Mouse (Mus musculus) ovary, postnatal 36 days (tissue): ENCODE measurements at regions not wholly inside any gene's neighbourhood (a gene's known extent, or its start where the extent isn't known, plus 50 kb on each side); places are given as distances from the start of the nearest gene placed in this dataset.
A peak's percentile ranks its signal among the peaks of the same experiment; 100 is the strongest.

Experiments used
- DNase-seq: peaks from one replicate; pipeline ENCODE4 v3.0.0; 2022; ENCODE audit warnings: low spot score, mixed read lengths

DNA sequence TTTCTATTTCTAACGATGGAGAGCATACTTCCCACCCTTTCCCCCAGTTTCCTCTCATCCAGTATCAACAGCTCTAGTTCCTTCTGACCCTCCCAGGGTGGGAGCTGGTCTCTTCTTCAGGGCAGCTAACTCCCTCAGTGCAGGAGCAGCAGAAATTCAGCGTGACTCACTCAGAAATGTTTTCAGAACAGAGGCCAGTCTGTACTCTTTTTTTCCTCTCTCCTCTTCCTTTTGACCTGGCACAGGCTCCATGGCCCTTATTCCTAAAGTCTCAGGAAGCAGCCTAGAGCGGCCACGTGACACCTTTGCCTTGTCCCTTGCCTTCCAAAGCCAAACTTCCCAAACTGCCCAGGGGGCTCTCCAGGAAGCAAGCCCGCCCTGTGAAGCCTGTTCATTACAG, 55.4 kb downstream of the Pja1 start:
- DNase-seq: no peak

DNA sequence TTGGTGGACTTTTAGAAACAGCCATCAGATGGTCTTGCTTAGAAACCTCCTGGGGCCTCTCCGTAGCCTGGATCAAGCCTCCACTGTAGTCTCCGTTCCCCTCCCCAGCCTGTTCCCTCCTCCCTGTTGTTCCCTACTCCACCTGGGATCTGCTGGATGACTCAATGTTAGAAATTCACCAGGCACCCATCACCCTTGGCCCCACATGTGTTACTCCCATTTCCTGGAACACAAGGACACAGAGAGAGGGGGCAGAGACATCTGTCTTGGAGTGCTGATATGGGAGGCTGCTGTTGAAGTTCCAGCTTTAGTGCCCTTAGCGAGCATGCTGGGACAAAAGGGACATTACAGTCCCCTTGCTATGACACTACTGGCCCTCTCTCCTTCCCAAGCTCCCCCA, 60.1 kb downstream of the Pja1 start:
- no peak for DNase-seq

DNA sequence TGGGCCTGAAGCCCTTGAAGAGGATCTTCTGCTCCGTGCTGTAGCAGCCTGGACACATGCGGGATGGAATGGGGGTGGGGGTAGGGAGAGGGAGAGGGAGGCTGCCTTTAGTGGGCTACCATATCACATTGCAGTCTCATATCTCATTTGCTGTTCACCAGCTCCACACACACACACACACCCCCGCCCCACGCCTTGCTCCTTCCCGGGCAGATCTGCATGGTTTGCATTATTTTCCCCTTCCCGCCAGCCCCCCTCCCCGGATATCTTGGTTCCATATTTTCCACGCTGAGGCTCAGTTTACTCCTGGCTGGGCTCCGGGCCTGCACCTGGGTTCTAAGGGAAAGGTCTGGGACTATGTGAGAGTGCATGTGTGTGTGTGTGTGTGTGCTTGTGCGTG, 61.2 kb downstream of the Pja1 start:
- DNase-seq: no peak

DNA sequence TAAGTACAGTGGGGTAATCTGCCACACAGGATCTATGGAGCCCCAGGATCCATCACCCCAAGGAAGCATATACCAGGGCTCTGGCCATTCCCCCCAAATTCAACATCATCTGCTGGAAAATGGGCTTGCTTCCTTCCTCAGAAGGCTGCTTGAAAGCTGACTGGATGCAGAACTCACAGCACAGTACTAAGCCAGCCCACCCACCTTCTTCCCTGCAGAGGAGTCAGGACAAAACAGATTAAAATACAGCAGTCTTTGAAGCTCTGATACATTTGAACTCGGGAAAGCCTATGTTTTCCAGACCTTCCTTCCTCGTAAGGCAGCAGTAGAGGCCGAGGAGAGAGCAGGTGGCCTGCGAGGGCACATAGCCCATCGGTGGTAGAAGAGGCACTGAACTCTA, 61.7 kb downstream of the Pja1 start:
- no peak for DNase-seq

DNA sequence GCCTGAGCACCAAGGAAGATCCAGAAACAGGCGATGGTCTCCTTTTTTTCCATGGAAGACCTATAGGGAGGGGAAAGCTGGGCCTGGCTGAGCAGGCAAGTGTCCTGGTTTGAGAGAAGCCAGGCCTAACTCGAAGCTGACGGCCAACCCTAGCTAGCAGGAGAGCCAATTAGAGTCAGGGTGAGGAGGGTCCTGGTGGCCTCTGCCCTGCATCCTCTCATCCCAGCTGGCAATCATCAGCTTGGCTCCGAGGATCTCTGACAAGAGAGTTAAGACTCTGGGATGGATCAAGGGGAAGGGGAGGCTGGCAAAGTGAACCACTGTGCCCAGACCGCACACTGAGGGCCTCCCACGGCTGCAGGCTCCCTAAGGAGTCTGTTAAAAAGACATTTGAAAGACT, 62.3 kb downstream of the Pja1 start:
- DNase-seq: no peak

DNA sequence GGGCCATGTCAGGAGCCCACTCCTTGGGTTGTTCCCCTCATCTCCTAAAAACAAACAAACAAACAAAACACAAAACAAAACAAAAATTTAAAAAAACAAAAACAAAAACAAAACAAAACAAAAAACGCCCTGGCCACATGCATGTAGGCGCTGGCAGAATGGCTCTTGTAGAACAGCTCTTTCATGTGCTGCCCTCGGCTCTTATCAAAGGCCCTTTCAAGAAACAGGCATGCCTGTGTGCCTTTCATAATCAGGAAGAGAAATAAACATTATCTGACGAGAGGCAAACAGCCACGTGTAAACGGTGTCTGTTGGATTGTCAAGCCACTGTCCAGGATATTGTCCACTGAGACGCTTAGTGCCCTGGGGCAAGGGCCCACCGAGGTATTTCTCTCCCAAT, 65.2 kb downstream of the Pja1 start:
- DNase-seq: no peak

DNA sequence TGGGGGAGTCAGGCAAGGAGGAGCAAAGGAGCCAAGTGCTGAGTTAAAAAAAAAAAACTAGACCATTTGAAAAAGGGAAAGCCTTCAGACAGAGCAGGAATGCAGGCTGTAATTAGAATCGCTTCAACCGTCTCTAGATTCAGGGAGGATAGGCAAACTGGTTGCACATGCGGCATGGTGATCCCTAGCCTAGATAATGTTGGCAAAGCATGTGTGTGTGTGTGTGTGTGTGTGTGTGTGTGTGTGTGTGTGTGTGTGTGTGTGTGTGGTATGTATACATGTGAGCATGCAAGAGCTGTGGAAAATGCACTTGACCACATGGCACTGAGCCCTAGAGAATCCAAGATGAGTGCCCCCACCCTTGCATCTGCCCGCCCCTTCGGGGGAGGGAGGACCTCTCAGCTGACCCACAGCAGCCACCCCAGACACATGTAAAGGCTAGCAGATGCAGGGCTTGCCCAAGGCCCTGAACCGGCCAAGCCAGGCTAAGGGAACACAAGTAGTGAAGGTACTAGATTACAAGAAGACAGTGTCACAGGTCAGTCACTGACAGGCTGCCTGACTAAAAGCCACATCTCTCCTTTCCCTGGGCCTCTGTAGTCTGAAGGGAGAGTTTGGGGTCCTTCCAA, 67.4 kb downstream of the Pja1 start:
- DNase-seq: no peak

DNA sequence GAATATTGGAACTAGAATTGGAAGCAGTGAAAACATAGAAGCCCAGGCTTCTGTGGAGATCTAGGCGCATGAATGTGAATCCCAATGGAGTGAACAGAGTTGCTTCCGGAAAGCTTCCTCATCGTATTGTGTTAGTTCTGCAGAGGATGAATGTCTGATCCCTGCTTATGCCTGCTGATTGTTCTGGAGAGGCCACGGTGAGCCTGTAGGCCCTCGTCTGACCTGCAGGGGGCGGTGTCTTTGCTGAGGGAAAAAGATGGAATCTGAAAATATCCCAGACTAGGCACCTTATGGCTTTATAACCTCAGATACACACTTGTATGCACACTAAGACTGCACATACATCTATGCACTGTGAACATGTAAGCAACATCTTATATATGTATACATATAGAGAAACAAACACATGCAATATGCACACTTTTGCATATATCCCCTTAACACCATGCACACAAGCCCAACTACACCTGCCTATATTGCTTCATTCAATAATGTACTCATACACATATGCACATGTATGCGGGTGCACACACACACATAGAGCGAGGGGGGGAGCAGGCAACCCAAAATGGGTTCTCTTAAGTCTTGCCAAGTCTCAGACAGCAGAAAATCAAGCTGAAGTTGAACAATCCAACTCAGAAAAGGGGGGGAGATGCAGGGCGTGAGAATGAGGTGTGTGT, 68.1 kb downstream of the Pja1 start:
- no peak for DNase-seq

DNA sequence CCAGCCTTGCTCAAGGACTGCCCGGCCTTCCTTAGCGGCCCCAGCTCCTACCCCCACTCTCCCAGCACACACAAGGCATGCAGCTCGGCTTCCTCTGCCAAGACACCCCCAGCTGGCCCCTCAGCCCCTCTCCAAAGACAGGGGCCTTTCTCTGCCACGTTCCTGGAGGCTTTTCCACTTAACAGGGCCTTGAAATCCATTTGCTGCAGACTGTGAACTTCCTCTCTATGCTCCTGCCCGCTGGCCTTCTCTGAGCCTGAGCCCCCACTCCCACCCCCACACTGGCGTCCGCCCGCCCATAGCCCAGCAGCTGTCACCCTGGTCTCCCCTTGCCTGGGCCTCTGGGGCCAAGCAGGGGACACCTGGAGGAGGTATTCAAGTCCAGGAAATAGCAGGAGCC, 73.7 kb downstream of the Pja1 start:
- no peak for DNase-seq

DNA sequence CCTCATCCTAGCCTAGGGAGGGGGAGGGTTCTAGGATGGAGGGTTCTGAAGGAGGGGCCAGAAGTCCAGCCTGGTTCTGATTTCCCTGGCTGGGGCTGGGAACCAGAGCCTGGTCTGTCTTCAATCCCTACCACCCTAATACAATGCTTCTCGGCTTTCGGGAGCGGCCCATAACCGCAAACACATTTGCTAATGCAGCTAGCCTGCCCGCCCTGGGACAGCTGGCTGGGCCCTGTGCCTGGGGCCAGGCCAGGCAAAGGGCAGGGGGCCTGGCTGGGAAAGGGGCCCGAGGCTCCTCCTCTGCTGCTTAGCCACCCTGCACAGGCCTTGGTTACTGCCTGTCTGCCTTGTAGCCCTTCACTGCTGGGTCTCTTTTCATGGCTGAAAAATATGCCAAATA, 74.9 kb downstream of the Pja1 start:
- no peak for DNase-seq

DNA sequence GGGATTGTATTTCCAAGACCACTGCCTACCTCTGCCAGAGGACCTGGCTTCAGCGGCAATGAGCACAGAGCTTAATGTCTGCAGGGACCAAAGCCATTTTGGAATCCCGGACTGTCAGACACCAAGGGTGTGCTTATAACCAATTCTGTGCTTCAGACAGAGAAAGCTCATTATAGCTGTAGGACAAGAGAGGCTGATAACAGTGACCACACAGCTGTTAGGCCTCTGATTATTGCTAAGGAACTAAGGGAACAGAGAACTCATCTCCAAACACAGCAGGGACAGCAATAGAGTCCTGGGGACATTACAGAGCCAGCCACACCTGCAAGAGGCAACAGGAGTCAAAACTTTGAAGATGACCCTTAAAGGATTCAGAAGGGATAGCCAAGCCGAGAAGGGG, 76.0 kb downstream of the Pja1 start:
- no peak for DNase-seq

DNA sequence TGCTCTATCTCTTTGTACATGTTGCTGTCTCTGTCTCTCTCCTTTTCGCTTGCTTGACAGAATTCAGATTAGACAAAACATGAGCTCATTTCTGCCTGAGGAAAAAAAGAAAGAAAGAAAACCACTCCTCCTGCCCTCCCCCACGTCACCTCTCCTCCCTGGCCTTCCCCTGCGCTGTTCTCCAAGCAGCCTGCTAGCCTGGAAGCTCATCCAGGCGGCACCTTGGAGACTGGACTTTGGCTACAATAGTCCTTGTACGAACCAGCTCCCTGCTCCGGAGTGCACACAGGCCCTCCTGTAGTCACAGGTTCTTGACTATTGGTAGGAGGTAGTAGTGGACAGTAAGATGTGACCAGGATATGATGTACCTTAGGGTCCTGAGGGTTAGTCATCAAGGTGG, 79.4 kb downstream of the Pja1 start:
- no peak for DNase-seq

DNA sequence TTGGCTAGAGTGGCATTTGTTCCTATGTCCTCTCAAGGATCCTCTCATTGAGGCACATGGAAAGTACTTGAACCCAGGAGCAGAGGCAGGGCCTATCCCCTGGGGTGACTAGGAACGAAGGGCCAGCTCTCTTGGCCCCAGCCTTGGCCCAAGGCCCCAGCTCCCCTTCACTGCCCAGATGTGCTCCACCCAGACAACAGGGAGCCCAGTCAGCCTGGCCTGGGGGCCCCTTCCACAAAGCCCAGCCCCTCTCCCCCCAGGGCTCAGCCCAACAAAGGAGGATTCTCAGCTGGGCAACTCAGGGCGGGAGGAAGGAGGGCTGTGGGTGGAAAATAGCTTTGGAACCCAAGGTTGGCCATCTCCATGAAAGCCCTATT, 80.6 kb downstream of the Pja1 start:
- no peak for DNase-seq

DNA sequence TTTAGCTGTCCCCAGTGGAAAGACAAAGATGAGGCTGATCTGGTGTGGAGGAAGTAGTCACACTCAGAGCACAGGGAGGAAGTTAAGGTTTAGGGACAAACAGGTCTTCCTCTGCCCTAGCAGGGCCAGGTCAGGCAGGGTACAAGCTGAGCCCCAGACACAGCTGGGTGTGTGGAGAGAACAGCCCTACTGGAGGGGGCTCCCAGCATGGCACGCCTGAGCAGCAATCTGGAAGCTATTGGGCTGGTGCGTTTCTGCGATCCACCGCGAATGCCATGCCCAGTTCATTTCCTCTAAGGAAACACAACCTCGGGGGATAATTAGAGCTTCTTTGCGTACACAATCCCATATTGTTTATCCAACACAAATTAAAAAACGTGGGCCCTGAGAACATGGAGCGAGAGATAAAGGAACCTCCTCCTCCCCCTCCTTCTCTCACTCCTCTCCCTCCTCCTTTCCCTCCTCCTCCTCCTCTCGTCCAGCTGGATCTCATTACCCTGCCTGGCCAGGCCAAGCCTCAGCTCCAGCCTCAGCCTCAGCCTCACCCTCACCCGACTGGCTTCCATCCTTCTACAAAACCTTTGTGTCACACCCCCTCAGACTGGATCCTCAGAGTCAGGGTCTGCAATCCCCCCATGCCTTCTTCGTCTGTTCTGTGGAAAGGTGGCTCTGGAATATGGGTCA, 81.2 kb downstream of the Pja1 start:
- DNase-seq: no peak

DNA sequence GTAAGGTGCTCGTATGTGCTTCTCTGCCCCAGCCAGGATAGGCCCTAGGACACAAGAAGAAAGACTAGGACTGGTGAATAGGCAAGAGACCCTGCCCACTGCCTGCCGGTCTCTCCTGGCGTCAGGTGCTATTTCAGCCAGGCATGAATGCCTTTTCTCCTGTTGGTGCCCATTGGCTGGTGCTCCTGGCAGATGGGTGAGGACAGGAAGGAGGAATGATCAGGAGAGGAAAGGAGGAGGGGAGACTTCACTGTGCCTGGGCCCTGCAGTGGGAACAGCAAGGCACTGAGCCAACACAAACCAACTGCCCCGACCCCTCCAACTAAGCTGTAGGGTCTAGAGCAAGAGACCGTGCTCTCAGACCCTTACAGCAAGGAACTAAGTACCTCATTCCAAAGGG, 100.4 kb downstream of the Pja1 start:
- no peak for DNase-seq

DNA sequence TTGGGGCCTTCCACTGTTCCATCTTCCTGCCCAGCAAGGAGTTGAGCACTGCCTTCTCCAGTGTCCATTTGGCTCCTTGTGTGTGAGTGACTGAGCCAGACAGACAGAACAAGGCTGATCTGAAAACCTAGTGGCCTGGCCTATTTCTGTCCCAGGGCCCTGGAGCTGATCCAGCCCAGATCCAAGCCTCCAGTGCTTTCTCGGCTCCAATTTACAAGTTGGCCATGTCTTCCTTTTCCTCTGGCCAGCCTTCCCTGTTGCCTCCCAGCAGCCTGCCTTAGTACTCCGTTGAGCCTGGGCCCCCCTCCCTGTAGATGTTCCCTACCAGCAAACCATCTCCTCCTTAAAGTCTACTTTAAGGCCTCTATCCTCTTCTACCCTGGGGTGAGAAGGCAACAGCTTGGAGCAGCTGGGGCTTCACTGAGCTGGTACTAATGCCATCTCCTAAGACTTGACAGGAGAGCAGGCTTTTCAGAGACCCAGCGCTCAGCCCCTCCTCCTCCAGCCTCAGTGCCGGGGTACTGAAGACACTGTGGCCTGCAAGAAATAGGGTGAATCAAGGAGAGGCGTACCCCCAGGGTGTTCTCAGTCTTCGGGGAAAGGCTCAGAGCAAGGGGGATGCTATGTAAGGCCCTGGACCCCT, 101.7 kb downstream of the Pja1 start:
- DNase-seq: no peak

DNA sequence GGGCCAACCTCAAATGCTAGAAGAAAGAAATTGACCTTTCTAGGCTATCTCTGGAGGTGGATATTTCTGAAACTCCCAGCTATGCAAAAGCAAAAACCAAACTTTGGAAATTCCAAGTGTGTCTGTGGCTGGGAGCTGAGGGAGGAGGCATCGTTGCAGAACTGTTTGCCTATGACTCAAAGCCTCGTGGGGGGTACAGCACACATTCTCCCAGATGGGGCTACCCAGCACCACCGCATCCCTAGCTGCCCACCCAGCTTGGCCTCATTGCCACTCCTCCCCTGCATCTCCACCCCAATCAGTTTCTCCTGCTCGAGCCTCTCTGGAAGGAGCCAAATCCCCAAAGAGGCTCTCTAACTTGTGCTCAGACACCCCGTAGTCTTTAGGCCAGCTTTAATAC, 107.0 kb downstream of the Pja1 start:
- DNase-seq: no peak

DNA sequence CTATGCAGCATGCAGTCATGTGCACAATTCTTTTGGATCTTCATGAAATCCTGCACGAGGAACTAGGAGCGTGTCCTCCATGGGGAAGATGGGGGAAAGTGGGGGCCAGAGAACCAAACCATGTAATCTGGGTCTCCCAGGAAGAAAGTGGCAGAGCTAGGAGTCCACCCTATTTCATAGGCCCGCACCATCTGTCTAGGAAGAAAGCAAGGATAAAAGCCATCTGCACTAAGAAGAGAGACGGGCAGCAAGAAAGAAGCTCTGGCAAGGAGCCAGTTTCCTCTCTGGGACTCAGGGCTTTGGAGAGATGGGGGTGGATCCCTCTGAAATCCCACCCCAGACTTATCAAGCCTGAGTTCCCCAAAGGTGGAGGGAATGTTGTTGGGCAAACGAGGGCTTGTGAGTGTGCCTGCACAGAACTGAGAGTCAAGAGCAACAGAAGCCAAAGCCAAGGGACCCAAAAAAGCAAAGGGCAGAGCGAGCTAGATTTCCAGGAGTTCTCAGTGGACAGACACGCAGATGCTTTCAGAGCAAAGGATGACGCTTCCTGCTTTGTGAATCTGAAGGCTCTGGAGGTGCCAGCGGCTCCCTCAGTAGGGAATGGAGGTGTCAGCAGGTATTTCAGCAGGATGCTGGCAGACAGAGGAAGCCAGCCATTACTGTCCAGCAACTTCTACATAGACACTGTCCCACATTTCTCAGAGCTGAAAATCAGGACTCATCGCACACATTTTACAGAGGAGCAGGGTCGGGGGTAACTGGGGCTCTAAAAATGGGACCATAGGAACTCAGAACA, 110.8 kb downstream of the Pja1 start:
- DNase-seq: no peak

DNA sequence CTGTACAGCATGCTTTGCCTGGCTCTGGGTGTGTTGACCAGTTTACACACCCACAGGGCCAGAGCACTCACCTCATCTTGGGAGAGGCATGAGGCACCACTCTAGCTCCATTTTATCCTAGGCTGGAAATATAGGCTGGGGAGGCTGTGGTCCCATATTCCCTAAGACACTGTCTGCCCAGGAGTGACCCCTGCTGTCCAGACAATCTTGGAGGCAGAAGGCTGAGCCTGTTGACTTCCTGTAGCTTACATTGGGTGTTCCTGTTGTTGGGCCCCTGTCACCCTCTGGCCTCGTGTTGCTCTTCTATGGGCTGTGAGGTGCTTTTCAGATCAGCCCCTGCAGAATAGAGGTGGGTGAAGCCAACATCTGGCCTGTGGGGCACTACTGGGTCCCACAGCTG, 112.3 kb downstream of the Pja1 start:
- peak; percentile 30 for DNase-seq

DNA sequence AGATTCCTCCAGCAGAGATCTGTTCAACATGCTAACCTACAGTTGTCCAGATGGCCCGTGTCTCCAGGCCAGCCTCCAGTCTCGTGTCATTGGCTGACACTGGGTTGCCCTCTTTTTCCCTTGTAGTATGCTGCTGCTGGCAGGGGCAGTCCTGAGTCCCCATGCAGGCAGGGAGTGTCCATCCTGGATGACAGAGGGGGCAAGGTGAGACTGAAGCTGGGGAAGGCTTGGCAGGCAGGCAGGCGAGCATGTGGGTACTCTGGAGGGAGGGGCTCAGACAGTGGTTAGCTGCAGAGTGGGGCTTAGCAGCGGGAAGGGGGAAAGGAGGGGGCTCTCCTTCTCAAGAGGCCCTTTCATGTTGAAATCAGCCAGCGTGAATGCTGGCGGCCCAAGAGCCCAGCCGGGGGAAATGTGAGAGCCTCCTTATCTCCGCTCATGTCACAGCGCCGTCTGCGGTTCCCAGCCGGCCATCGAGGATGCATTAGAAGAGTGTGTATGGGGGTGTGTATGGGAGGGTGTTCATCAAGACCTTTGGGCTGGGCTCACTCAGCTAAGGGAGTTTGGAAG, 112.9 kb downstream of the Pja1 start:
- DNase-seq: no peak

DNA sequence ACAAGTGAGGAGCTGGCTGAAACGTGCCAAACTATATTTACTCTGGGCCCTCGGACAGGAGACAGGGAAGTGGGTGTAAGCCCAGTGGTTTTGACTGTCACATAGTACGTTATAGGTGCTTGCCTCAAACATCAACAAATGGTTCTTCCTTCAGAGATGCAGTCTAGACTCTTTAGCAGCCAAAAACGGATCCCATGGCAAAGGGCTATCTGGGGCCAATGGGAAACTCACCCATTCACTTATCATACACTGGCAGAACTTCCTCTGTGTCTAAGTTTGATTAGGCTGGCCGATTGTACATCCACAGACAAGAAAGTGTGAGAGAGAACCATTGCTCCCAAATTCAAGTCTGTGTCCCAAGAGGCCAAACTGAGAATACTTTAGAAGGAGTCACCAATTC, 115.9 kb downstream of the Pja1 start:
- DNase-seq: no peak

DNA sequence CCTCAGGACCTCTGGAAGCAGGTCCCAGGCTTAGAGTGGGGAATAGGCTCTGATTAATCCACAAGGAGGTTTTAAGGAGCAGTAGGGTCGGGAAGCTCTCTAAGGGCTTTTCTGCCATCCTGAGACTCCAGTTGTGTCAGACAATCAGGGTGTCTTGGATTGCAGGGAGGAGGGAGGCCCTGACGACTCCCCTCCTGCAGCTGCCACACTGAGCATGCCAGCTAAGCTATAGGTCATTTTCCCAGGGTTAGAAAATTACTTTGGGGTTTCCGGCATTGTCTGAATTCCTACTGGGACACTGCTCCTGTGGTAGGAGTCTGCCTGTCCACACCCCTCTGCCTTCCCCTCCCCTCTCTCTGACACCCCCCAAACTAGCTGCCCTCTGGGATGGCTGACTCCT, 120.8 kb downstream of the Pja1 start:
- no peak for DNase-seq
